Mouse (Mus musculus): ENCODE measurements at regions not wholly inside any gene's neighbourhood (a gene's known extent, or its start where the extent isn't known, plus 50 kb on each side); places are given as distances from the start of the nearest gene placed in this dataset.

GRCm38 (mm10) chr15:11453997-11454396, 54.5 kb upstream of the Tars start:
- TF ChIP-seq CTCF (conservative IDR thresholded peaks at IDR 0.05; ENCODE audit: low read length) (no peak), POU5F1 (IDR thresholded peaks at IDR 0.05; ENCODE audit: borderline replicate concordance, low read length) (no peak), NANOG (IDR thresholded peaks at IDR 0.05; ENCODE audit: borderline replicate concordance, low read length) (no peak)
